Comparison of ENCODE assay signal across 9 mouse cellular contexts in genomic region chr14:60741033-60741432, GRCm38 (mm10). TPM values are rescaled to one million over a fixed set of nuclear protein-coding genes. Genes with fewer than 3 reads are reported as not detected.
A peak's percentile ranks its signal among the peaks of the same experiment; 100 is the strongest.
DNase-seq lines count a peak whose midpoint lies in the region; ATAC-seq and TF ChIP-seq lines count a peak whose summit lies in the region.
"Had no signal": no experiment of that assay in that cellular context is flagged by ENCODE, and none has a peak within 500 bp of the region (broad histone marks: within the 10 kb centered on the region; RNA-seq: fewer than 3 reads in every experiment).

No protein-coding gene starts in this region.

- H3K4me1 ChIP-seq in hindbrain, embryonic 10.5 days (replicated peaks), result peaks cover 40% of the 10 kb centered on the region
- H3K4me1 ChIP-seq in hindbrain, embryonic 11.5 days (replicated peaks; ENCODE audit: control insufficient read depth, insufficient read depth, low read length), result peaks cover 9% of the 10 kb centered on the region
- H3K4me1 ChIP-seq in midbrain, embryonic 16.5 days (ENCODE audit: control insufficient read depth, insufficient read depth, low read length), result peaks cover 24% of the 10 kb centered on the region
- H3K4me1 ChIP-seq in midbrain, postnatal 0 days (ENCODE audit: insufficient read depth, low read length), result peaks cover 9% of the 10 kb centered on the region; the same call in 1 of the 2 replicates
- peaks cover 81% of the 10 kb centered on the region for H3K4me1 ChIP-seq in heart, postnatal 0 days (ENCODE audit: control insufficient read depth, insufficient read depth)
- peaks cover 41% of the 10 kb centered on the region for H3K4me1 ChIP-seq in stomach, embryonic 14.5 days (ENCODE audit: control insufficient read depth, insufficient read depth, low read length)

- H3K9me3 ChIP-seq in hindbrain, embryonic 10.5 days, result no peaks in the 10 kb centered on the region
- no peaks in the 10 kb centered on the region for H3K9me3 ChIP-seq in hindbrain, embryonic 11.5 days (ENCODE audit: control insufficient read depth, low read length)
- H3K9me3 ChIP-seq in midbrain, embryonic 16.5 days (replicated peaks; ENCODE audit: control insufficient read depth, low read length, poor library complexity, severe bottlenecking), result no peaks in the 10 kb centered on the region
- H3K9me3 ChIP-seq in midbrain, postnatal 0 days (ENCODE audit: low read length), result no peaks in the 10 kb centered on the region
- no peaks in the 10 kb centered on the region for H3K9me3 ChIP-seq in heart, postnatal 0 days (replicated peaks; ENCODE audit: control insufficient read depth, low read length)
- no peaks in the 10 kb centered on the region for H3K9me3 ChIP-seq in stomach, embryonic 14.5 days (ENCODE audit: control insufficient read depth, low read depth, low read length)

- TF ChIP-seq CTCF in midbrain, postnatal 0 days (IDR thresholded peaks at IDR 0.05), result no peak
- no peak for TF ChIP-seq CTCF in heart, postnatal 0 days (IDR thresholded peaks at IDR 0.05; ENCODE audit: low read depth)

- no peak for TF ChIP-seq EP300 in heart, postnatal 0 days (IDR thresholded peaks at IDR 0.05; ENCODE audit: low read depth)

- 87% methylated on average over 8 of the region's 8 CpGs for WGBS in hindbrain, embryonic 10.5 days
- 76% methylated on average over 8 of the region's 8 CpGs for WGBS in hindbrain, embryonic 11.5 days
- WGBS in midbrain, embryonic 16.5 days, result 83% methylated on average over 8 of the region's 8 CpGs
- 77% methylated on average over 8 of the region's 8 CpGs for WGBS in midbrain, postnatal 0 days
- WGBS in heart, postnatal 0 days, result 24% methylated on average over 8 of the region's 8 CpGs
- 54% methylated on average over 8 of the region's 8 CpGs for WGBS in stomach, embryonic 14.5 days

- no peaks in the 10 kb centered on the region for H3K27me3 ChIP-seq in hindbrain, embryonic 10.5 days (ENCODE audit: insufficient read depth, poor library complexity, severe bottlenecking)
- no peaks in the 10 kb centered on the region for H3K27me3 ChIP-seq in hindbrain, embryonic 11.5 days (ENCODE audit: control insufficient read depth, insufficient read depth, low read length)
- no peaks in the 10 kb centered on the region for H3K27me3 ChIP-seq in midbrain, embryonic 16.5 days (ENCODE audit: control insufficient read depth, insufficient read depth, low read depth, low read length)
- no peaks in the 10 kb centered on the region for H3K27me3 ChIP-seq in midbrain, postnatal 0 days (ENCODE audit: insufficient read depth, low read length)
- no peaks in the 10 kb centered on the region for H3K27me3 ChIP-seq in heart, postnatal 0 days (ENCODE audit: control insufficient read depth, insufficient read depth, low read length)
- no peaks in the 10 kb centered on the region for H3K27me3 ChIP-seq in stomach, embryonic 14.5 days (ENCODE audit: control insufficient read depth, insufficient read depth, low read length)

- no peak for DNase-seq in hindbrain, embryonic 10.5 days (ENCODE audit: low spot score)
- no peak for DNase-seq in hindbrain, embryonic 11.5 days (ENCODE audit: low spot score)
- no peak for DNase-seq in midbrain, postnatal 0 days (ENCODE audit: low spot score)
- no peak for DNase-seq in heart, postnatal 0 days (ENCODE audit: low spot score)
- no peak for DNase-seq in retina, postnatal 1 day
- no peak for DNase-seq in adrenal gland, postnatal 14 days
- DNase-seq: thymus, postnatal 36 days had no signal

- H3K4me3 ChIP-seq in hindbrain, embryonic 10.5 days, result no peak overlapping the region
- H3K4me3 ChIP-seq in hindbrain, embryonic 11.5 days (ENCODE audit: low read depth, low read length), result no peak overlapping the region
- H3K4me3 ChIP-seq in midbrain, embryonic 16.5 days (ENCODE audit: low read depth, low read length), result no peak overlapping the region
- no peak overlapping the region for H3K4me3 ChIP-seq in midbrain, postnatal 0 days (ENCODE audit: low read depth, low read length)
- H3K4me3 ChIP-seq in heart, postnatal 0 days (ENCODE audit: low read depth, low read length), result no peak overlapping the region
- no peak overlapping the region for H3K4me3 ChIP-seq in stomach, embryonic 14.5 days (ENCODE audit: low read depth, low read length)

- 0 out of 2 replicates have a peak overlapping the region, but pooled peaks have one; percentile 9 for H3K27ac ChIP-seq in hindbrain, embryonic 10.5 days
- no peak overlapping the region for H3K27ac ChIP-seq in hindbrain, embryonic 11.5 days (ENCODE audit: low read depth, low read length)
- peak overlapping the region; percentile 29; the same call in 1 of the 2 replicates for H3K27ac ChIP-seq in midbrain, embryonic 16.5 days (ENCODE audit: low read length)
- H3K27ac ChIP-seq in midbrain, postnatal 0 days (ENCODE audit: low read depth, low read length), result no peak overlapping the region
- peak overlapping the region; percentile 94 for H3K27ac ChIP-seq in heart, postnatal 0 days (ENCODE audit: low read depth)
- H3K27ac ChIP-seq in stomach, embryonic 14.5 days (ENCODE audit: low read length), result peak overlapping the region; percentile 39; the same call in 1 of the 2 replicates

- no peak overlapping the region for H3K9ac ChIP-seq in hindbrain, embryonic 11.5 days (ENCODE audit: low read depth, low read length)
- no peak overlapping the region for H3K9ac ChIP-seq in midbrain, embryonic 16.5 days (ENCODE audit: low read depth, low read length)
- no peak overlapping the region for H3K9ac ChIP-seq in midbrain, postnatal 0 days (replicated peaks; ENCODE audit: low read length, poor library complexity, severe bottlenecking)
- H3K9ac ChIP-seq in heart, postnatal 0 days (replicated peaks; ENCODE audit: low read depth, low read length), result peak overlapping the region; percentile 18
- H3K9ac ChIP-seq in stomach, embryonic 14.5 days (replicated peaks; ENCODE audit: low read depth, low read length), result no peak overlapping the region

- no peak for ATAC-seq in hindbrain, embryonic 11.5 days (ENCODE audit: low FRiP score)
- ATAC-seq in midbrain, embryonic 16.5 days, result no peak
- no peak for ATAC-seq in midbrain, postnatal 0 days (ENCODE audit: low FRiP score)
- peak; percentile 62 for ATAC-seq in heart, postnatal 0 days (ENCODE audit: insufficient read depth, low read depth)
- no peak for ATAC-seq in stomach, embryonic 14.5 days (ENCODE audit: insufficient number of reproducible peaks, insufficient read depth, low FRiP score, low read depth)

- peaks cover 54% of the 10 kb centered on the region for H3K36me3 ChIP-seq in hindbrain, embryonic 10.5 days
- no peaks in the 10 kb centered on the region for H3K36me3 ChIP-seq in hindbrain, embryonic 11.5 days (ENCODE audit: control insufficient read depth, insufficient read depth, low read length)
- no peaks in the 10 kb centered on the region for H3K36me3 ChIP-seq in midbrain, embryonic 16.5 days (ENCODE audit: control insufficient read depth, insufficient read depth, low read length)
- H3K36me3 ChIP-seq in midbrain, postnatal 0 days (ENCODE audit: insufficient read depth, low read length), result no peaks in the 10 kb centered on the region
- H3K36me3 ChIP-seq in heart, postnatal 0 days (replicated peaks; ENCODE audit: control insufficient read depth, insufficient read depth, low read length), result peaks cover 7% of the 10 kb centered on the region
- H3K36me3 ChIP-seq in stomach, embryonic 14.5 days (ENCODE audit: control insufficient read depth, insufficient read depth, low read length), result no peaks in the 10 kb centered on the region

- H3K4me2 ChIP-seq in hindbrain, embryonic 11.5 days (replicated peaks; ENCODE audit: low read depth, low read length), result no peak overlapping the region
- no peak overlapping the region for H3K4me2 ChIP-seq in midbrain, embryonic 16.5 days (ENCODE audit: low read length)
- no peak overlapping the region for H3K4me2 ChIP-seq in midbrain, postnatal 0 days (ENCODE audit: low read depth, low read length, poor library complexity, severe bottlenecking)
- H3K4me2 ChIP-seq in heart, postnatal 0 days (ENCODE audit: low read depth, low read length), result peak overlapping the region; percentile 14
- H3K4me2 ChIP-seq in stomach, embryonic 14.5 days (replicated peaks; ENCODE audit: low read depth, low read length), result no peak overlapping the region

RNA-seq across cellular contexts. Expression of gene C1qtnf9, which starts 26.9 kb away (rescaled TPM):
- 0.10 and 0.30 TPM in 2 replicates for polyA plus RNA-seq in hindbrain, embryonic 10.5 days (2016; fragmentation: Nextera tagmentation; extraction: Ambion mirVana)
- not detected in 2 replicates for polyA plus RNA-seq in hindbrain, embryonic 11.5 days (2014; fragmentation: Nextera tagmentation; extraction: Ambion mirVana)
- polyA plus RNA-seq in midbrain, embryonic 16.5 days (2015; fragmentation: Nextera tagmentation; extraction: Ambion mirVana), result not detected in 2 replicates
- 0.11 and 0.28 TPM in 2 replicates for total RNA-seq in midbrain, postnatal 0 days (2014; rRNA removed)
- polyA plus RNA-seq in midbrain, postnatal 0 days (2015; fragmentation: Nextera tagmentation; extraction: Ambion mirVana), result 0.10 TPM in 1 of 2 replicates, not detected in the other
- 2.2 and 2.8 TPM in 2 replicates for total RNA-seq in heart, postnatal 0 days (2014; rRNA removed; ENCODE audit: low replicate concordance)
- polyA plus RNA-seq in heart, postnatal 0 days (2015; fragmentation: Nextera tagmentation; extraction: Ambion mirVana), result 4.6 and 5.4 TPM in 2 replicates
- 0.33 and 0.73 TPM in 2 replicates for polyA plus RNA-seq in stomach, embryonic 14.5 days (2014; fragmentation: Nextera tagmentation; extraction: Ambion mirVana)
- total RNA-seq in adrenal gland, postnatal 14 days (2021), result 18.4 and 25.7 TPM in 2 replicates

RNA-seq across cellular contexts. Expression of gene Mipep, which starts 43.3 kb away (rescaled TPM):
- polyA plus RNA-seq in hindbrain, embryonic 10.5 days (2016; fragmentation: Nextera tagmentation; extraction: Ambion mirVana), result 20.8 and 22.2 TPM in 2 replicates
- polyA plus RNA-seq in hindbrain, embryonic 11.5 days (2014; fragmentation: Nextera tagmentation; extraction: Ambion mirVana), result 24.0 and 24.8 TPM in 2 replicates
- polyA plus RNA-seq in midbrain, embryonic 16.5 days (2015; fragmentation: Nextera tagmentation; extraction: Ambion mirVana), result 20.3 and 20.7 TPM in 2 replicates
- total RNA-seq in midbrain, postnatal 0 days (2014; rRNA removed), result 23.6 and 32.1 TPM in 2 replicates
- polyA plus RNA-seq in midbrain, postnatal 0 days (2015; fragmentation: Nextera tagmentation; extraction: Ambion mirVana), result 16.7 and 17.1 TPM in 2 replicates
- 49.1 and 60.9 TPM in 2 replicates for total RNA-seq in heart, postnatal 0 days (2014; rRNA removed; ENCODE audit: low replicate concordance)
- polyA plus RNA-seq in heart, postnatal 0 days (2015; fragmentation: Nextera tagmentation; extraction: Ambion mirVana), result 29.2 and 29.3 TPM in 2 replicates
- 22.3 and 24.0 TPM in 2 replicates for polyA plus RNA-seq in stomach, embryonic 14.5 days (2014; fragmentation: Nextera tagmentation; extraction: Ambion mirVana)
- 53.8 and 54.1 TPM in 2 replicates for total RNA-seq in adrenal gland, postnatal 14 days (2021)

Comparison
In these comparisons a context has a peak if more than half of its experiments do, and no peak if none do; other contexts are left out.
1. H3K27ac ChIP-seq: peak in hindbrain, embryonic 10.5 days (single experiment), midbrain, embryonic 16.5 days (single experiment), heart, postnatal 0 days (single experiment) and stomach, embryonic 14.5 days (single experiment); none in hindbrain, embryonic 11.5 days (single experiment) and midbrain, postnatal 0 days (single experiment).